Mouse (Mus musculus): ENCODE results near the gene Dnmt1.

Dnmt1 gene

DNA sequence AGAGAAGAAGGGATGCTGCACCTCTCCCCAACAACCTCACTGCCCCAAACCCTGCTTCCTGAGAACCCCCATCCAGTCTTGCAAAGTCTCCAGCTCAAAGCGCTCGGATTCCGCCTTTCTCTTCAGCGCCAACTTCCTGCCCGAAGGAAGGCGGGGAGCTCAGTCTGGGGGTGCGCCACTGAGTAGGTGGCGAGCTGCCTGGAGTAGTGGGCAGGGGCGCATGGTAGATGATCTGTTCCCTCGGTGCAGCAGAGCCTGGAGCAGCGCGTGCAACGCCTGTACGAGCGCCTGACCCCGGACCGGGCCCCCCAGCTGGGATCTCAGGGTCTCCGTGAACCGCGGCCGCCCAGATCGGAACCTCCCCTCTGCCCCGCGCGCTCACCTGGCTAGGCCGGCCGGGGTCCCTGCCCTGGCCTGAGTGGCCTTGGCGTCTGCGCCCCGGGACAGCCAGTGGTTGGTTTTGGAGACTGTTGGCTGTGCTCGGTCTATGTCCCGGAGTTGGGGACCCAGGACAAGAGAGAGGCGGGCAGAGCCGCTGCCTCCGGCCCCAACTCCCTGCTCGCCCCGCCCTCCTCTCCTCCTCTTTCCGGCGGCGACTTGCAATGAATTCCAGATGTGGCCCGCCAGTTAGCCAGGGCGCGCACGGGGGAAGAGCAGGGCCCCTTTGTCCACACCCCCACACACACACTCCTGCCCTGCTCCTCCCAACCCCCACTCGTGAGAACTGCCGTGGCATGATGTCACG lies 16.7 kb upstream of the Dnmt1 start, which contains the start of gene S1pr2:
S1pr2 (minus strand) TSS at position 566 of the 745 bp plus-strand sequence.
- peak; percentile 76 for DNase-seq

DNA sequence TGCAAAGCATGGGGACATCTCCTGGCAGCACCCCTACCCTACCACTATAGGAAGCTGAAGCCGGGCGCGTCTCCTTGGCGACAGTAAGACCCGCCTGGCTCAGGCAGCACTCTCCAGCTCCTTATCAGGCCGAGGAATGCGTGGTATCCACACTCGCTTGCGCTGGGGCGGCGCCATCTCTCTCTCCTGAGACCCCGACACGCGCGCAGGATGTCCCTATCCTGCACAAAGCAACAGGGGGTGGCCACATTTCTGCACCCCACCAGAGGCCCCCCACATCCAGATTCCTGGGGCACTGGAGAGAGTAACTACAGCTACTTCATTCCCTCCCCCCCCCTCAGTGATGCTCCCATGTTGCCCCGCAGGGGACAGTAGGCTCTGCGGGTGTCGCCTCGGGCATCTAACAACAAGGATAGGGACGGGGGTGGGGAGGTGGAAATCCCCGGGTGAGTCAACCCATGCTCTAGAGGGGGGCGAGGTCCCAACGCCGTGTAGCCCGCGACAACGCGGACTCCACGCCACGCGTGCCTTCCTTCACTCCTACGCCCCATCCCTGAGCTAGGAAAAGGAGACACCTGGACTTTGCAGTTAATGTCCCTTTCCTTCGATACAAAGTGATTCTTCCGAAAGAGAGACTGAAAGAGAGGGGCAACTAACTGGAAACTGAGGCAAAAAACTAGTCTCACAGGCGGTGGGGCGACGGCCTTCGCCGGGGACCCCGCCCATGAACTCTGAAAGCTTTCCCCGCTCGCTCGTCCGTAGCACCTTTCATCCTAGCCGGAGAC lies 15.9 kb upstream of the Dnmt1 start:
- DNase-seq = peak; percentile 46

DNA sequence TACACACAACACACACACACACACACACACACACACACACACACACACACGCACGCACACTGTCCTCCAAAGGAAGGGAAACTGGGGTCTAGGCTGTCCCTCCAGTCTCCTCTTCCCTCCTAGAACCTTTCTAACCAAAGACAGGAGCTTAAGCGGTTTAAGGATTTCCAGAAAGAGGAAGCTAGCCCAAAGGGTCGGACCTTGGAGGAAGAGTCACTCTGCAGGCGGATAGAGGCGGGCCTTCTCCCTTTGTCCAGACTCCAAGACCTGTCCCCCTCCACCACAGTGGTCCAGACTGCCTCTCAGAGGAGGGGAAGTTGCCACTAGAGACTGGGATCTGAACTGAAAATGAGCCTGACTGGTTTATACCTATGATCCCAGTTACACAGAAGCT lies 14.0 kb upstream of the Dnmt1 start:
- DNase-seq = no peak

DNA sequence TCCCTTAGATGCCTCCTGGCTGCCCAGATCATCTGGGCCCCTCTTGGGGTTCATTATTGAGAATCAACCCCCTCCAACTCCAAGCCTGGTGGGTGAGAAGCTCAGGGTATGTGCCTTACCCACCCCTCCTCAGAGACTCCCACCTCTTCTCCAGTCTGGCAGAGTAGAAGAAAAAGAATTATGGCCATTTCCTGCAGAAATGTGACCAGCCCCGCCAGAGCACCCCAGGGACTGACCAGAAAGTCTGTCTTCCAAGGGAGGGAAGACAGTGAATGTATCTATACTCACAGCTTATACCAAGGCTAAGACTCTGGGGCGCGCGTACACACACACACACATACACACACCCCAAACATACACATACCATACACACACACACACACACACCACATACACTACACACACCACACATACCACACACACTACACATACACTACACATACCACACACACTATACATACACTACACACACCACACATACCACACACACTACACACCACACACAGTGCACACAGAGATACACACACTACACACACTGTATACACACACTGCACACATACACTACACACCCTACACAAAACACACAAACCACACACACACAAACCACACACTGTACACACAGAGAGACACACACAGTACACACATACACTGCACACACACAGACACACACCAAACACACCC lies 13.5 kb upstream of the Dnmt1 start:
- no peak for DNase-seq

DNA sequence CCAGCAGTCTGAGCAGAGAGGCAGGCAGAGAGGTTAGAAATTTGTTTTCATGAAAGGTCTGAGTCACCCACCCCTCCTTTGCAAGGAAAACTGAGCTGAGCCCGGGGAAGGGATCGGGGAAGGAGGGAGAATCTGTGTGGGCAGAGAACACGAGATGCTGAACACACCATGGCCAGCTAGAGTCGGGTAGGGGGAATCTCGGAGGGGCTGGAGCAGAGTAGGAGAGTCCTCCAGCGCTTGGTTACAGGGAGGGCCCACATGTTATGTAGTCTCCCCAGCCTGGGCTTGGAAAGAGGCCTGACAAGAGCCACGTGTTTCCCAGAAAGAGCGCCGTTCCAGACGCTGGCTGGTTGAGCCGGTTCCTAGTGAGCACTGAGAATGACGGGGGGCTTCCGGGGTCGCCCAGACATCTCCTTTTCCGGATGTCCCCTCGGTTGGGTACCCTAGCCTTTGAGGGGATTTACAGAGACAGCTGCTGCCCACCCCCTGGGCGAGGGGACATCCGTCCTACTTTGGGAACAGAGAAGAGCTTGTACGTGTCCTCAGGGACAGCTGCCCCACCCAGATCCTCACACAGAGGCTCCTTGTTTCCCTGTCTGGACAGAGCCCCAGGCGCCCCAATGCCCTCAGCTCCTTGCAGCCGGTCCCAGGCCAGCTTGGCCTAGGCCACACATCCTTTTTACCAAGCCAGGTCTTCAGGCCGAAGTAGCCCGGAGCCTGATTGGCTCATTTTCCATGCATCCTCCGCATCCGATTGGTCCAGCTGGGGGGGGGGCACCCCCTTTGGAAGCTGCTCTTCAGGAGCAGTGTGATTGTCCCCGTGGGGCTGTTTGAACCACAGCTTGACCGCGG lies 12.7 kb upstream of the Dnmt1 start:
- no peak for DNase-seq

DNA sequence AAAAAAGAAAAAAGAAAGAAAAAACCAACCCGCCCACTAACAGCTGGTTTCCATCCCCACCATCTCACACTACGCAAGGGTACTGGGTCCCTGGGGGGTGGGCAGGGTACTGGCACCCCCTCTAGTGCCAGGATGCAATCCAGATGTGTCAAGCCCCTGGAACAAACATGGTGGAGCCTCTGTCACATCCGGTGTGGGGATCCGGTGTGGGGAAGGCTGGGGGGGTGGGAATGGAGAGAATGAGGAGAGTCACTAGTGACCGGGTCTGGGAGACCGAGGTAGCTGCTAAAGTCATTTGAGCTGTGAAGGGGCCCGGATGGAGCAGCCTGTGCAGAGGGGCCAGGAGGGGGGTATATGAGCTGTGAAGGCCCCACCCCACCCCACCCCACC lies 12.1 kb upstream of the Dnmt1 start:
- DNase-seq = no peak

DNA sequence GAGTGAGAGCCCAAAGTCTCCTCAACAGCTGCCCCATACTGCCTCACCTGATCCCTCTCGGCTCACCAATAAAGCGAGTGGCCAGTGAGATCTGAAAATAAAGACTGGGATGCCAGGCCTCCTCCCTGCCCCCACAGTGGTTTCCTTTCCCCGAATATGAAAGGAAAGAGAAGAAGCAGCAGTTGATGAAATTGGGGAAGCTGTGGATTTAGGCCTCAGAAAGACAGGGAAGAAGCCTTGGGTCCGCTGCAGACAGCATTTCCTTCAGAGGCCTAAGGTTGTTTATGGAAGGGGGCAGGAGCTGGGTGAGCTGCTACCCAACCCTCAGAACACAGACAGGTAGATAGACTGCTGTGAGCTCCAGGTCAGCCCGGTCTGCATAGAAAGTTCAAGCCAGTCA lies 7.1 kb upstream of the Dnmt1 start:
- no peak for DNase-seq

DNA sequence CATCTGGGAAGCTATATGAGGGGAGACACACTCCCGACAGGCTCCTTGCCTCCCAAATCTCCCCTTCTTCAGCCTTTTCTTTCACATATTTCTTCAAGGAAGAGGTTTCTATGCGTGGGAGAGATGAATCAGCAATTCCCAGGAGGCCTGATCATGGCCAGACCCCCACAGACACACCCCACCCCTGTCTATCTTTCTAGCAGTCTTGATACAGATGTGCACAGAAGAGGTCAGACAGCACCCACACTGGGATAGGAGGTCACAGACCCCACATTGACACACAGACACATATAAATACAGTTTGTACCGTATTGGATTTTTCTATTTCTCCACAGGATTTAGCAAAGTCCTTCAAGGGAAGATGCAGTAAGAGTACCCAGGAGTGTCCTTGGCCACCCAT lies 6.3 kb upstream of the Dnmt1 start:
- no peak for DNase-seq

DNA sequence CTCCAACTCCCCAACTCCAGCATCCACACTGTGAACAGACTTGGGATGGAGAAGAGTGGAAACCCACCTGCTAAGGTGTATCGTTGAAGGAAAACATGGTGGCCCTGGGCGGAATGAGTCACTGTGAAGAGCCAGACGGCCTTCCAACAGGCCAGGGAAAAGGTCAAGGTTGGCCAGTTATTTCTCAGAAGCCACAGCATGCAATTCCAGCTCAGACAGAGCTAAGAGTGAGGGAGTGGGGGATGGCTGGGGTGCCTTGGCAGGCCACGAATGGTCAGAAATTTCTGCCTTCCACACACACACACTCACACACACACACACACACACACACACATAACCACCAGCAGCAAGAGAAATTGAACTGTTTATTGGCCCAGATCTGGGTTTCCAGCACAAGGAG lies 5.9 kb upstream of the Dnmt1 start:
- DNase-seq = no peak

DNA sequence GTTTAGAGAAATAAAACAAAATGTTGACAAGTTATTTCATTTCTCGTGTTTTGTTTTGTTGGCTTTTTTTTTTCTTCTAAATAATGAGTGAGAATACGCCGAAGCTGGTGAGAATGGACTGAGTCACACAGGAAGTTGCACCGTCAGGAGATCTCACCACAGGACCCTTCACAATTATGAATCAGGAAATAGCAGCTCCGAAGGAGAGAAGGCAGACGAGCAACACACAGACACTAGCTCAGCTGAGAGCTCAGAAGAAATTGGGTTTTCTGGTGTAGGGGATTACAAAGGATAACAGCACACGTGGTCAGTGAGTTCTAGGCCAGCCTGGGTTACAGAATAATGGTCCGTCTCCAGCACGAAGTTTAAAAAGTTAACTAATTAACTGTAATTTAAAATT lies 1.9 kb upstream of the Dnmt1 start:
- DNase-seq = peak; percentile 40

DNA sequence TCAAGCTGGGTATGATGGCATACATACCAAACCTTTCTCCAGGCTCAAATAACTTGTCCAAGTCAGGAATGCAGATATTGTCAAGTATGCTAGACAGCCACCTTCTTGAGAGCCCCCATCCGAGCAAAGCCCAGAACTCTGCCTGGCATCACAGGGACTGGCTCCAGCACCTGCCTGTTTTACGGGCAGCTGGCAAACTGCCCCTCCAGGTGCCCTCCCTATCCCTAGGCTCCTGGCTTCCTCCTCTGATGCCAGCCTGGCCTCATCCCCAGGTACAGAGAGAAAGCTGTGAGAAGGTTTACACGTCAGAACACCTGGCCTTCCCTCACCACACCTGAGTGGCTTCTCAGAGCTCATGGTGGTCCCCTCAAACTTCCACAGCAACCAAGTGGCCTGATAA lies 2.7 kb downstream of the Dnmt1 start:
- no peak for DNase-seq

DNA sequence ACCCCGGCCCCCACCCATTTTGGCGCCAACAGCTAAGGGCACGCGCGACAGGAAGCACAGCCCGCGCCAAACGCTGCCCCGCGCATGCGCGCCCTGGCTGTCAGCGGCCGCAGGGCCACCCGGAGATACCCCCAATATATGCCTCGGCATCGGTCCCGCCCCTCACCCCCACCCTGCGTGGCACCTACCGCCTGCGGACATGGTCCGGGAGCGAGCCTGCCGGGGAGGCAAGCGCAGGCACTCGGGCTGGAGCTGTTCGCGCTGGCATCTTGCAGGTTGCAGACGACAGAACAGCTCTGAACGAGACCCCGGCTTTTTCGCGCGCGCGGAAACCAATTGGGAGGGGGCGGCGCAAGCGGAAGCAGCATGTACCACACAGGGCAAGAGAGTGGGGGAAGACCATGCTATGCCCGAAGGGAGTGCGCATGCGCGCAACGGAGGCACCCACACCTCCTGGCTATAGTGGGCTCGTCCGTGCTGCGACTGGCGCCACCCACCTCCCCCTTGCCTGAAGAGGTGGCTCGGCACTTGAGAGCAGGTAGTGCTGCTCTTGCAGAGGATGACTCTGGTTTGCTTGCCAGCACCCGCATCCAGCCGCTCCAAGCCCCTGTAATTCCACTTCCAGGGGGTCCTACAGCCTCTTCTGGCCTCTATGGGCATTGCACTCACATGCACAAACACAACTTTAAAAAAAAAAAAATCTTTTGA lies 7.0 kb downstream of the Dnmt1 start:
- DNase-seq = peak; percentile 98

DNA sequence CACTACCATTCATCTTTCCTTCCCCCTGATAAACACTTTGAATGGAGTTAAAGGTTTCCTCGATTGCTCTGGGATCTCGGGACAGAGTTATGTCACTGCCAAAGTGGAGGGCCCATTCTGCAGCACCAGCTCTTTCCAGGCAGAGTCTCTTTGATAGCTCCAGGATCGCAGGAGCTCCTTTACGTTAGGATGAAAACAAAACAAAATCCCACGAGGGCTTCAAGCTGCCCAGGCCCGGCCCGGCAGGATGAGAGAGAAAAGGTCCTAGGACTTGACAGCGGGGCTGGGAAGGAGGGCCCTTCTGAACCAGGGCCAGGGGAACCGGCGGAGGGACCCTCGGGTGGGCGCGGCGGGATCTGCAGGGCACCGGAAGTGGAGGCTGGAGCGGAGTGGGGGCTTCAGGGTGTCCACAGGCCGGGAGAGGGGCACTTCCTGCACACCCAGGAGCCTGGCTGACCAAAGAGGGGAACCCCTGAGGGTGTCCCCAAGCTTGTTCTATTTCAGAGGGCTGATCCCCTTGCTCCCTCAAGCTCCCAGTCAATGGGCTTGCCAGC lies 7.6 kb downstream of the Dnmt1 start:
- DNase-seq = no peak

DNA sequence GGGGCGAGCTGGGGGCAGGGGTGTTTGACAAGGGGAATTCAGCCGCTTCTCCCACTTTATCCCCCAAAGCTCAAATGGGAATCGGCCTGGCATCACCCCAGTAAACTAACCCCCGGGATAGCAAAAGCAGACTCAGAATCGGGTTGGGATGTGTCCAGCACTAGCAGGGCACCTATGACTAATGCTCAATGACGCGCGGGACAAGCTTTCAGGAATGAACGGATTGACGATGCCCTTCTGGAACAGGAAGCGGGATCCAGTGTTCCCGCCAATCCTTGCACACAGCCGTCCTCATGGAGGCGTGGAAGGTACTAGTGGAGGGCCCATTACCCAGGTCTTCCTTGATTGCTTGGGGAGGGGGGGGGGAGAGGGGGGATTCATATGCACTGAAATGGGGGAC lies 8.2 kb downstream of the Dnmt1 start:
- DNase-seq = peak; percentile 13

DNA sequence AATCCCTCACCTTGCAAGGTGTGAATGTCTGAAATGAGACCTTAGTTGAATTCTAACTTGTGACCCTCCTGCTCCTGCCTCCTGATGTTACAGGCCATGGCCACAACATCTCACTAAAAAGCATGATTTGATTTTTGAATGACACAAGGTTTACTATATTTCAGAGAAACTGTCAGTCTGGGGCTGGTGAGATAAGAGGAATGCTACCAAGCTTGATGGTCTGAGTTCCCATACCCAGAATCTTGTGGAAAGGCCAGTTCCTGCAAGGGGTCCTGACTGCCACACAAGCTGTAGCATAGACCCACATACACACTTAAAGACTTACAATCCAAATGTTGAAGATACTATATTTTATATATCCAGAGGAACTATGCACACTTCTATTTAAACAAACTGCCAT lies 9.3 kb downstream of the Dnmt1 start:
- no peak for DNase-seq

DNA sequence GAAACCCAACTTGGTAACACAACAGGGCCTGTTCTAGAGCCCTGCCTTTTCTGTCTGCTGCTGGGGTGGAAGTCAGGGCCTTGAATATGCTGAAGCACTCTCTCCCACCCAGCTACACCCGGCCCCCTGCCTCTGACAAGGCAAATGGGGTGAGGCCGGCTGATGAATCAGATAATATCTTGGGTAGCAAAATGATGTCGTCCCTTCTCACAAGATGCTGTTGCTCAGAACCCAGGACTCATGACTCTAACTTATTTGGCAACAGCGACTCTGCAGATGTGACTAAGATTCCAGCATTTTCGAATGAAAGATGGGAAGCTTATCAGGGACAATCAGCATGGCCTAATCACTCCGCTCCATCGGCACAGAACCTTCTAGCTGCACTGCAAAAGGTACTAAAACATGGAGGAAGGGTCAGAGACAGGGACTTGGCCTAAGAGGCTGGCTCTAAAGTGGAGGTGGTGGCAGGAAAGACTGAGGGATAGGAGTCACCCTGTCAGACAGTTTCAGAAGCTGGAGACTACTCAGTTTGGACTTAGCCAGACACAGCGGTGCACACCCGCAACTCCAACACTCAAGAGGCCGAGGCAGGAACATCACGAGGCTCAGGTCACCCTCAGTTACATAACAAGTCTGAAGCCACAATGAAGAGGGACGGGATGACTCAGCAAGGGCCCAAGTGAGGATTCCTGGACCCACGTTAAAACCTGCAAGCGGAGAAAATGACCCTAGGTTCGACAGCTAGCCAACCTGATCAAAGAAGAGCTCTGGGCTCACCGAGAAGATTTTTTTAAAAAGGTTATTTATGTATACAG lies 13.4 kb downstream of the Dnmt1 start:
- no peak for DNase-seq

DNA sequence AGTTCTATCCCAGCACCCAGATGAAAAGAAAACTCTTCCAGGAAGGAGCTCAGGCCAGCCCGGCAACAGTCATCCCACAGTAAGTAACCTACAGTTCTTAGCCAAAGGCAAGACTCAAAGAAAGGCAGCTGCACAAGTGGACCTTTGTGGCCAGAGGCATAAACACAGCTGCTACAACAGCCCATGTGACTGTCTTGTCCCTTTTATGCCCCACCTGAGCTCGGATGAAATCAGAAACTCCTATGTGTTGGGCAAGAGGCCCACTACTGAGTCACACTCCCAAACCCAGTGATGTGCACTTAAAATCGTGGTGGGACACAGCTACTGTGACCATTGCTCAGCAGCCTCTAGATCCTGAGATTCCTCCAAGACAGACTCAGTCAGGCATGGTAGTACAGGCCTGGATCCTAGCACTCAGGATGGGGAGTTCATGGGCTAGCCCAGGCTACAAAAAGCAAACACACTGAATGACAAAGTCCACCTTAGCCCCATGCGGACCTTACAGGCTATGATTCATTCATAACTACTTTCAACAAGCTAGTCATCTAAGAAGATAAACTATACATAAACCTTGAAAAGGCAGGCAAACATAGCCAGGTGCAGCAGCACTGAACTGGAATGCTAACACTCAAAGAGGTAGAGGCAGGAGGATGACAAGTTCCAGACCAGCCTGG lies 14.9 kb downstream of the Dnmt1 start:
- DNase-seq = no peak

DNA sequence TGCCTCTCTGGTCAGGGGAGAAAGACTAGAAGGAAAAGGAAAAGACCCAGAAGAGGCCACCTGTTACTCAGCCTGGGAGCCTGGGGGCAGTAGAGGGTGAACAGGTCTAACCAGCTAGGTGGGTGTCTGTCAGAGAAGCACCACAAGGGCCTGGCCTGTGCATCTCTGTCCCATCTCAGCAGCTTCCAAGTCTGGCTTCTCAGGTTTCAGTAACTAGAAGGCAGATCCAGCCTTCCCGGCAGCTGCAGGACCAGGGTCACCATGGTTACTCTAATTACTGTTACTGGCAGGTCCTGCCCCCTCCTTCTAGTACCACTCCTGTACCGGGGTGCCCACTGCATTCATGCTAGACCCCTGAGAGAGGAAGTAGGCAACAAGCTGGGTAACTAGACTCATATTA lies 15.8 kb downstream of the Dnmt1 start:
- DNase-seq = peak; percentile 12

DNA sequence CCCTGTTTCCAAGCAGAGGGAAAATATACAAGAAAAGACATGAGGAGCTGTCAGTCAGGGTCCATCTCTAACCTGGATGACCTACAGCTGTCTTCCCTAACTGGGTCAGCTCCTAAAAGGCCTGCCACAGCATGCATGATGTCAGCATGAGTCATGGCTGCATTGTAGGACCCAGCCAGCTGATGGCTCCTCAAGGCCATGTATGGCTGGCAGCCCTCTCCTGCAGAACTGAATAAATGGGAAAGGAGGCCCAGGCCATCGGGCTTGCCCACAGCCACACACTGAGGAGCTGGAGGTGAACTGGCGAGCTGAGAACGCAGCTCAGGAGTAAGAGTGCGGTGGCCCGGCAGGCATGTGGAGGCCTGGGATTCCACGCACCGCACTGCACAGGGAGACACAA lies 16.3 kb downstream of the Dnmt1 start:
- no peak for DNase-seq

DNA sequence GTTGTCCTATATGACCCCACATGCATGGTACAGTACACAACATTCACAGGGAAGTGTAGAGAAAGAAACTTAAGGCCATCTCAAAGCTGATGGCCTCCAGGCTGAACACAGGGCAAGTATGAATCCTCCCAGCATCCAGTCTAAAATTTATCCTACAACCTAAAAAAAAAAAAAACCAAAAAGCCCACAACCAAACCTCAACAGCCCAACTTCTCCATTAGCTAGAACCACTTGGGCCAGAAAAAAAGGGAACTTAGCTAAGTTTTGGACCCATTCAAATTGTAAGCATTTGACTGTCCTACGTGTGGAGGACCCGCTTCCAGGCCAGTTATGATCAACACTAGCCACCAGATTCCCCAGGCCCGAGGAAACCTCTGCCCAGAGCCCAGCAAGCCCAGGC lies 36.4 kb downstream of the Dnmt1 start:
- DNase-seq = no peak

DNA sequence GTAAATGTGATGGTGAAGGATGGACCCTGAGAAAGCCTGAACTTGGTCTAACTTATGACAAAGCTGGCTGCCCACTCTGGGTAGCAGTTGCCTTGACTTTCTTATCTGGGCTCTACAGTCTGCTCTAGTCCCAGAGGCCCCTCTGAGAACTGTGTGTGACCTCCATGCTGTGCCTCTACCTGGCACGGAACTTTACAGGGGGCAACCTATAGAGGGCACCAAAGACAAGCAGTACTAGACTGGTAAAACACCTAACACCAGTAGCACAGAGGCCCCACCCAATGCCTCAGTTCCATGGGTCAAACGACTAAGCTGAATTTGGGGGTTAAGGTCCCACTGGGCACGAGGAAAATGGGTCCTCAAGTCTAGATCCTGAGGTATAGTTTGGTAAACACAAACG lies 43.5 kb downstream of the Dnmt1 start:
- DNase-seq = peak; percentile 72
